Comparison of ENCODE assay signal across 9 mouse cellular contexts in the genomic region with DNA sequence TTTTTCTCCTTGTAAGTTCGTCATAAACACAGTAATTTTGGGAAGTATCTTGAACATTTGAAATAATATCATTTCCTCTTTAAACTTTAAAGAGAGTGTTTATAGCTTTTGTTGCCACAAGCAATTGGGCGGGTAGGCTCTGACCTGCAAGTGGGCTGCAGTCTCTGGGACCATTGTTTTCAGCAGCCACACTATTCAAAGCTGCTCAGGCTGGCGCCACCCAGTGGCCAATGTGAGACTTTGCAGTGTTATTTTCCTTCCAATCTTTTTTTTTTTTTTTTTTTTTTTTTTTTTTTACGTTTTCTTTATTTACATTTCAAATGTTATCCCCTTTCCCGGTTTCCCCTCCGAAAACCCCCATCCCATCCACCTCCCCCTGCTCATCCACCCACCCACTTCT. TPM values are rescaled to one million over a fixed set of nuclear protein-coding genes. Genes with fewer than 3 reads are reported as not detected.
DNase-seq lines count a peak whose midpoint lies in the region; ATAC-seq and TF ChIP-seq lines count a peak whose summit lies in the region.
"Had no signal": no experiment of that assay in that cellular context is flagged by ENCODE, and none has a peak within 500 bp of the region (broad histone marks: within the 10 kb centered on the region; RNA-seq: fewer than 3 reads in every experiment).

No protein-coding gene starts in this region.

- TF ChIP-seq EP300 in MEL (IDR thresholded peaks at IDR 0.05; ENCODE audit: low read depth in 1 of 2, low read length in 2 of 2): no peak

- H3K9me3 ChIP-seq in hindbrain, embryonic 11.5 days (ENCODE audit: control insufficient read depth, low read length): no peaks in the 10 kb centered on the region
- H3K9me3 ChIP-seq in hindbrain, embryonic 14.5 days (ENCODE audit: control insufficient read depth, low read length): no peaks in the 10 kb centered on the region
- H3K9me3 ChIP-seq in MEL (replicated peaks; ENCODE audit: insufficient read depth, low read length): no peaks in the 10 kb centered on the region
- no peaks in the 10 kb centered on the region for H3K9me3 ChIP-seq in embryonic facial prominence, embryonic 10.5 days
- no peaks in the 10 kb centered on the region for H3K9me3 ChIP-seq in neural tube, embryonic 11.5 days (ENCODE audit: control insufficient read depth, low read length)
- H3K9me3 ChIP-seq: heart, embryonic 13.5 days had no signal

- DNase-seq in hindbrain, embryonic 11.5 days (ENCODE audit: low spot score): peak; percentile 68
- no peak for DNase-seq in hindbrain, embryonic 14.5 days (ENCODE audit: low spot score)
- peak; percentile 40 to 45 for DNase-seq in B cell, adult 2 months
- DNase-seq in MEL (ENCODE audit: low read depth, low spot score): peak; percentile 56
- peak; percentile 50 for DNase-seq in embryonic facial prominence, embryonic 10.5 days (ENCODE audit: low spot score)
- peak; percentile 51 for DNase-seq in neural tube, embryonic 11.5 days (ENCODE audit: low spot score)
- no peak for DNase-seq in T-cell, adult 2 months (ENCODE audit: low spot score)

- no peak for TF ChIP-seq POLR2A in MEL (IDR thresholded peaks at IDR 0.05; ENCODE audit: control insufficient read depth in 1 of 2, insufficient read depth in 1 of 2, low read depth in 1 of 2, low read length in 2 of 2, poor library complexity in 1 of 2)

- no peak for ATAC-seq in hindbrain, embryonic 11.5 days (ENCODE audit: low FRiP score)
- ATAC-seq in hindbrain, embryonic 14.5 days (ENCODE audit: low FRiP score): no peak
- ATAC-seq in neural tube, embryonic 11.5 days (ENCODE audit: insufficient read depth, low FRiP score, low TSS enrichment): 0 out of 2 replicates have a peak, but pooled peaks have one; percentile 65
- ATAC-seq in megakaryocyte-erythroid progenitor cell, adult 5-6 weeks (replicated peaks; ENCODE audit: low FRiP score, low TSS enrichment, poor library complexity, severe bottlenecking): no peak

- H3K4me2 ChIP-seq in hindbrain, embryonic 11.5 days (replicated peaks; ENCODE audit: low read depth, low read length): no peak overlapping the region
- no peak overlapping the region for H3K4me2 ChIP-seq in hindbrain, embryonic 14.5 days (replicated peaks)
- H3K4me2 ChIP-seq in neural tube, embryonic 11.5 days (ENCODE audit: low read depth): no peak overlapping the region
- H3K4me2 ChIP-seq: heart, embryonic 13.5 days had no signal

- no peaks in the 10 kb centered on the region for H3K79me2 ChIP-seq in MEL (ENCODE audit: control insufficient read depth, insufficient read depth, low read length, poor library complexity)

- no peak overlapping the region for H3K27ac ChIP-seq in hindbrain, embryonic 11.5 days (ENCODE audit: low read depth, low read length)
- no peak overlapping the region for H3K27ac ChIP-seq in hindbrain, embryonic 14.5 days
- H3K27ac ChIP-seq in MEL (ENCODE audit: control insufficient read depth, low read depth, low read length): no peak overlapping the region
- no peak overlapping the region for H3K27ac ChIP-seq in embryonic facial prominence, embryonic 10.5 days (replicated peaks)
- no peak overlapping the region for H3K27ac ChIP-seq in neural tube, embryonic 11.5 days (ENCODE audit: low read depth, low read length)
- H3K27ac ChIP-seq: heart, embryonic 13.5 days had no signal

- no peaks in the 10 kb centered on the region for H3K36me3 ChIP-seq in hindbrain, embryonic 11.5 days (ENCODE audit: control insufficient read depth, insufficient read depth, low read length)
- H3K36me3 ChIP-seq in hindbrain, embryonic 14.5 days (replicated peaks; ENCODE audit: control insufficient read depth, insufficient read depth): no peaks in the 10 kb centered on the region
- peaks cover 0 to 4% of the 10 kb centered on the region in 2 experiments; a peak in 2 of 4 replicates for H3K36me3 ChIP-seq in MEL (ENCODE audit: control insufficient read depth in 1 of 2, insufficient read depth in 2 of 2, low read length in 2 of 2)
- H3K36me3 ChIP-seq in embryonic facial prominence, embryonic 10.5 days (replicated peaks): no peaks in the 10 kb centered on the region
- no peaks in the 10 kb centered on the region for H3K36me3 ChIP-seq in neural tube, embryonic 11.5 days (ENCODE audit: control insufficient read depth, insufficient read depth, low read length)
- H3K36me3 ChIP-seq: heart, embryonic 13.5 days had no signal

- no peaks in the 10 kb centered on the region for H3K27me3 ChIP-seq in hindbrain, embryonic 11.5 days (ENCODE audit: control insufficient read depth, insufficient read depth, low read length)
- H3K27me3 ChIP-seq in hindbrain, embryonic 14.5 days (ENCODE audit: control insufficient read depth, insufficient read depth, low read length): no peaks in the 10 kb centered on the region
- H3K27me3 ChIP-seq in MEL (ENCODE audit: control insufficient read depth in 1 of 2, insufficient read depth in 2 of 2, low read length in 2 of 2): no peaks in the 10 kb centered on the region
- peaks cover 13% of the 10 kb centered on the region for H3K27me3 ChIP-seq in embryonic facial prominence, embryonic 10.5 days (replicated peaks; ENCODE audit: low read depth, poor library complexity, severe bottlenecking)
- H3K27me3 ChIP-seq in neural tube, embryonic 11.5 days (ENCODE audit: control insufficient read depth, insufficient read depth, low read length): no peaks in the 10 kb centered on the region
- H3K27me3 ChIP-seq: heart, embryonic 13.5 days had no signal

- peak; percentile 8 for TF ChIP-seq RAD21 in MEL (IDR thresholded peaks at IDR 0.05; ENCODE audit: low read depth, low read length)

- no peak overlapping the region for H3K4me3 ChIP-seq in hindbrain, embryonic 11.5 days (ENCODE audit: low read depth, low read length)
- H3K4me3 ChIP-seq in hindbrain, embryonic 14.5 days (replicated peaks; ENCODE audit: low read length): no peak overlapping the region
- no peak overlapping the region for H3K4me3 ChIP-seq in MEL (ENCODE audit: control insufficient read depth in 1 of 2, insufficient read depth in 1 of 2, low read depth in 2 of 2, low read length in 2 of 2)
- no peak overlapping the region for H3K4me3 ChIP-seq in embryonic facial prominence, embryonic 10.5 days
- H3K4me3 ChIP-seq in neural tube, embryonic 11.5 days (ENCODE audit: low read depth, low read length): no peak overlapping the region
- H3K4me3 ChIP-seq: heart, embryonic 13.5 days had no signal

- TF ChIP-seq CTCF in MEL (IDR thresholded peaks at IDR 0.05 in 2 of 3, conservative IDR thresholded peaks at IDR 0.05 in 1 of 3; ENCODE audit: control insufficient read depth in 1 of 3, insufficient read depth in 1 of 3, low read depth in 2 of 3, low read length in 3 of 3, poor library complexity in 1 of 3, severe bottlenecking in 1 of 3): peak; percentile 45 to 72 (median 54)

- no peaks in the 10 kb centered on the region for H3K4me1 ChIP-seq in hindbrain, embryonic 11.5 days (replicated peaks; ENCODE audit: control insufficient read depth, insufficient read depth, low read length)
- H3K4me1 ChIP-seq in hindbrain, embryonic 14.5 days (replicated peaks; ENCODE audit: control insufficient read depth, insufficient read depth, low read length): no peaks in the 10 kb centered on the region
- H3K4me1 ChIP-seq in MEL (ENCODE audit: control insufficient read depth in 1 of 2, insufficient read depth in 2 of 2, low read length in 2 of 2): 0 out of 4 replicates have a peak, but pooled peaks cover 0 to 6% of the 10 kb centered on the region in 2 experiments
- H3K4me1 ChIP-seq in embryonic facial prominence, embryonic 10.5 days: no peaks in the 10 kb centered on the region
- no peaks in the 10 kb centered on the region for H3K4me1 ChIP-seq in neural tube, embryonic 11.5 days (ENCODE audit: control insufficient read depth, insufficient read depth, low read length)
- H3K4me1 ChIP-seq: heart, embryonic 13.5 days had no signal

- H3K9ac ChIP-seq in hindbrain, embryonic 11.5 days (ENCODE audit: low read depth, low read length): no peak overlapping the region
- no peak overlapping the region for H3K9ac ChIP-seq in hindbrain, embryonic 14.5 days
- no peak overlapping the region for H3K9ac ChIP-seq in MEL (ENCODE audit: control insufficient read depth, low read depth, low read length, poor library complexity, severe bottlenecking)
- no peak overlapping the region for H3K9ac ChIP-seq in neural tube, embryonic 11.5 days (ENCODE audit: low read length)
- H3K9ac ChIP-seq: heart, embryonic 13.5 days had no signal

- 16% methylated on average over 6 of the region's 6 CpGs for WGBS in hindbrain, embryonic 11.5 days
- 24% methylated on average over 6 of the region's 6 CpGs for WGBS in hindbrain, embryonic 14.5 days
- 26% methylated on average over 6 of the region's 6 CpGs for WGBS in embryonic facial prominence, embryonic 10.5 days
- WGBS in neural tube, embryonic 11.5 days: 25% methylated on average over 6 of the region's 6 CpGs

TF ChIP-seq in MEL, 35 proteins besides CTCF, POLR2A, EP300 and RAD21 (continues in another document):
- TF ChIP-seq MEF2A (IDR thresholded peaks at IDR 0.05; ENCODE audit: extremely low read depth, insufficient replicate concordance, low read depth, low read length, poor library complexity, severe bottlenecking) (no peak), NELFE (IDR thresholded peaks at IDR 0.05; ENCODE audit: low read depth, low read length) (no peak)

RNA-seq across cellular contexts. Expression of gene Yipf6, which starts 17.8 kb away (rescaled TPM):
- 21.3 and 25.1 TPM in 2 replicates for polyA plus RNA-seq in hindbrain, embryonic 11.5 days (2014; fragmentation: Nextera tagmentation; extraction: Ambion mirVana)
- 19.1 and 20.2 TPM in 2 replicates for polyA plus RNA-seq in hindbrain, embryonic 14.5 days (2014; fragmentation: Nextera tagmentation; extraction: Ambion mirVana)
- total RNA-seq in MEL (2012; rRNA removed): 15.3 and 19.0 TPM in 2 replicates
- polyA plus RNA-seq in MEL (2012; ENCODE audit: insufficient read depth in 1 of 2, insufficient read length in 2 of 2, low read depth in 1 of 2, low replicate concordance in 2 of 2, missing spikeins in 1 of 2): 10 to 100 TPM in 1 of 2 experiments, not detected in 1; 20.2 TPM
- polyA plus RNA-seq in embryonic facial prominence, embryonic 10.5 days (2016; fragmentation: Nextera tagmentation; extraction: Ambion mirVana): 17.1 and 18.9 TPM in 2 replicates
- polyA plus RNA-seq in neural tube, embryonic 11.5 days (2014; fragmentation: Nextera tagmentation; extraction: Ambion mirVana): 22.5 and 22.7 TPM in 2 replicates
- total RNA-seq in megakaryocyte-erythroid progenitor cell, adult 5-6 weeks (2014; fragmentation: Nextera tagmentation): 30.8 and 32.5 TPM in 2 replicates
- 42.4 and 42.5 TPM in 2 replicates for total RNA-seq in megakaryocyte-erythroid progenitor cell, adult 5-6 weeks (2017)

RNA-seq across cellular contexts. Expression of gene Stard8, which starts 49.1 kb away (rescaled TPM):
- 8.8 and 10.1 TPM in 2 replicates for polyA plus RNA-seq in hindbrain, embryonic 11.5 days (2014; fragmentation: Nextera tagmentation; extraction: Ambion mirVana)
- 3.8 and 5.5 TPM in 2 replicates for polyA plus RNA-seq in hindbrain, embryonic 14.5 days (2014; fragmentation: Nextera tagmentation; extraction: Ambion mirVana)
- 0.39 and 0.49 TPM in 2 replicates for total RNA-seq in MEL (2012; rRNA removed)
- polyA plus RNA-seq in MEL (2012; ENCODE audit: insufficient read depth in 1 of 2, insufficient read length in 2 of 2, low read depth in 1 of 2, low replicate concordance in 2 of 2, missing spikeins in 1 of 2): 1 to 10 TPM in 1 of 2 experiments, not detected in 1; 2.3 TPM
- 11.4 and 13.5 TPM in 2 replicates for polyA plus RNA-seq in embryonic facial prominence, embryonic 10.5 days (2016; fragmentation: Nextera tagmentation; extraction: Ambion mirVana)
- 11.6 and 11.7 TPM in 2 replicates for polyA plus RNA-seq in neural tube, embryonic 11.5 days (2014; fragmentation: Nextera tagmentation; extraction: Ambion mirVana)
- total RNA-seq in megakaryocyte-erythroid progenitor cell, adult 5-6 weeks (2014; fragmentation: Nextera tagmentation): 0.28 and 5.5 TPM in 2 replicates
- 0.42 TPM in 2 replicates for total RNA-seq in megakaryocyte-erythroid progenitor cell, adult 5-6 weeks (2017)

Comparison
In these comparisons a context has a peak if more than half of its experiments do, and no peak if none do; other contexts are left out.
1. DNase-seq: peak in hindbrain, embryonic 11.5 days (single experiment), B cell, adult 2 months (2 of 2), MEL (single experiment), embryonic facial prominence, embryonic 10.5 days (single experiment) and neural tube, embryonic 11.5 days (single experiment); none in hindbrain, embryonic 14.5 days (single experiment) and T-cell, adult 2 months (single experiment).